Mouse (Mus musculus): Measurements from ENCODE around the gene Mgp. TPM values are rescaled to one million over a fixed set of nuclear protein-coding genes. Genes with fewer than 3 reads are reported as not detected.

The Mgp gene
- total RNA-seq, 2 experiments from 2014 or later = 112 to 171 TPM

DNA sequence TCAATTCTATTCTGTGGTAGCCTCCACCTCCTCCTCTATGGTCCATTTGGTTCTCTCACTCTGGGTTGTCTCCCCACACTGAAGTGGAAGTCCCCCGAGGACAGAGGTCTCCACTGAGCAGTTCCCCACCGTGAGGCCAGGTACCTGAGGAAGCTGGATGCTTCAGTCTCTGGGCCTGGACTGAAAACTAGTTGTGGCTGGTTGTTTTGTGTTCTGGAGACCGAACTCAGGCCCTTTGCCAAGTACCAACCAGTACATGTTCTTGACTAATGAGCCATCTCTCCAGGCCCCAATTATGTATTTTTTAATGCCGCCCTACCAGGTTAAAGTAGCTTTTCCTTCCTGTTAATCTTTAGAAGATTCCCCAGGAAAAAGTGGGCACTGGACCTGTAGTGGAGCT is 23.3 kb downstream of the Mgp start:
- DNase-seq = no peak

DNA sequence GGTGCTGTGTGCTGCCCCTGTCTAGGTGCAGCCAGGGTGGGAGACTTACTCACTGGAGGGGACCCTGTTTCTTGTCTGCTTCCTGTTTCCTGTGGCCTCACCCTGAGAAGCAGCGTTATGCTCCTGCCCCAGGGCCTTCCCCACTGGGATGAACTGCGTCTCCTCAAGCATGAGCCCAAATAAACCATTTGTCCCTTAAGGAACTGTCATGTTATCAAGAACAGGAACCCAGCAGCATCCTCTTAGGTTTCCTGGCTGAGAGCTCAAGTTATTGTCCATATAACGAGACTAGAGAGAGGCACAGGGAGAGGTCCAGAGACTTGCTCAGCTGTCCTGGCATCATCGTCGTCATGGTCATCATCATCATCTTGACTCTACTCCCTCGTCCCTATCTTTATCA is 25.4 kb downstream of the Mgp start:
- no peak for DNase-seq

DNA sequence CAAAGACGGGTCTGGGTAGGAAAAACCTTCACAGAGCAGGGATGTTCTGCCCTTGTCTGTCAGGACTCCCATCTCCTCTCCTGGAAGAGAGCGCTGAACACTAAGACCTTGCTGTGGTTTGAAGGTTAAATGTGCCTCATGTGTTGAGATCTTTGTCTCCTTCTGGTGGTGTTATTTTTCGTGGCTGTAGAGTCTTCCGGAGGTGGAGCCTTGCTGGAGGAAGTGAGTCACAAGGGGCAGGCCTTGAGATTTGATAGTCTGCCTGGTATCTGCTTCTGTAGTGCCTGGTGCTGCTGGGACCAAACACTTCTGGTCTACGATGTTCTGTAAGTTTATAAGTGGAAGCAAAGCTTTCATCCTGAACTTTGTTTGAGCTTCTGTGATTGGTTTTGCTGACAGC is 26.7 kb downstream of the Mgp start:
- no peak for DNase-seq

DNA sequence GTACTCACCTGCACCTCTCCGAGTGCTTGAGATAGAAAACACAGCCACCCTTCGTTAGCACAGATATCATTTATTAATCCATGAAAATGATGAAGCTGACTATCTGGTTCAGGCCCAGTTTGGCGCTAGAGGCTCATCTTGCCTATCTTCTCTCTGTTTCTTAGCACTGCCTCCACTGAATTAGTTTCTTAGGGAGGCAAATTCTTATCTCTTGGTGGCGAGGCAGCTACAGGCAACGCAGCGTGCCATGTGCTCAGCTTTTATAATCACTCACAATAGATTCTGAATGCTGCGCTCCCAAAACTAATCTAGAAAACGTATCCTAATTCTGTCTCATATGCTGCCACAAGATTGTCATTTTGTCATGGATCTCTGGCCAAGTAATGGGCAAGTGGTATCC is 27.2 kb downstream of the Mgp start:
- DNase-seq = no peak

DNA sequence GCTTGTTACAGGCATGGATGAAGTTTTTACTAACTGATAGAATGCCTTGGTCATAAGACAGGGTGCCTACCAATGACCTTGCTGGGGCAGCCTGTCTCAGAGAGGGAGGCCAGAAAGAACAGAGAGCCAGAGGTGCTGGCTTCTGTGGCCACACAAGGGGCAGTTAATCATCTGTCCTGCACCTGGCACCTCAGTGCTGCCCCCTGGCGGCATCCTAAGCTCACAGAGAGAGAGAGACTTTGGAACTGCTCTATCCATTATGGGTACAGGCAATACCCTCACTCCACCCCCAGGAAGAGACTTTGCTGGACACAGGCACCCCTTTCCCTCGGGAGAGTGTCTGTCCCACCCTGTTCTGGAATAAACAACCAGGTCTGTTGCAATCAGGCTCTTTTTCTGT is 27.8 kb downstream of the Mgp start:
- DNase-seq = peak; percentile 70

DNA sequence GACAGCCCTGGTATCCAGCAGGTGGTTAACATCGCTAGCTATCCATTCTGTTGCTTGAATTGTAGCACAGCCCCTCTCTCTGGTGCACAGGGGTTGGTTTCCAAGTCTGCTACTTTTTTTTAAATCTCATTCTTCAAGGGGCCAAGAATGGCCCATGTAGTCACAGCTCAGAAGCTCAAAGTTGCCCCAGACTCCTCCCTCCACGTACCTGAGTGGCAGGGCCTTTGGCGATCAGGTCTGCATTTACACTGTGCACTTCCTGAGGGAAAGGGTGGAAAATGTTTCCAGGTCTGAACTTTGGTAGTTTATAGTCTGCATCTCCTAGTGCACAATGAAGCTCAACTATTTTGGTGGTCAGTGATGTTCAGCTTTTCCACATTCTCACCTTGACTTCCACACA is 28.4 kb downstream of the Mgp start:
- DNase-seq = no peak

DNA sequence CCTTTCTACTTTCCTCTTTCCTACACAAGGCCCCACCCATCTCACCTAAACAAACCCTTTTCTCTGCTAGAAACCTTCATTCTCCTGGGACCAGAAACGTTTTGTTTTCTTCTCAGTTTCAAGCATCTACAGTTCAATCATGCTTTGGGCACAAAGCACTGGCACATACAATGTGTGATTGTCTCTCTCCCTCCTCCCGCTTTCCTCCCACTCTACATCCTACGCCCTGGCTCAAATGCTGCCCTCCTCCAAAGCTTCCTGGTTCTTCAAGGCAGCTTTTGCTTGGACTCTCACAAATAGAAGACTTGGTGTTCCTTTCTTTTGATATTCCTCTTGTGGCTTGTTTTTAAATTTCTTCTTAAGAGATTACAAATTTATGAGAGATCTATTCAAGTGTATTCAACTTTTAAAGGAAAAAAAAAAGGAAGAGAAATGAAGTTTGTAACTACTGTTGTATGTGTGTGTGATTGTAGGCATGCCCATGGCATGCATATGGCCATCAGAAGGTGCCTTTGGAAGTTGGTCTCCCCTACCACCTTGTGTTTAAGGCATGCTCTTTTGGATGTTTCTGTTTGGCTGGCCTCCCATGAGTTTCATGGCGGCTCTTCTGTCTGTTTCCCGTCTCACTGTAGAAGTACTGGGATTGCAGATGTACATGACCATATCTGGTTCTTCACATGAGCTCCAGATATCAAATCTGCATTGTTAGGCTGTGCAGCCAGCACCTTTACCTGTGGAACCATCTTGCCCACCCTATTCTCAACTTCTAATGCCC is 29.7 kb downstream of the Mgp start:
- DNase-seq = no peak

DNA sequence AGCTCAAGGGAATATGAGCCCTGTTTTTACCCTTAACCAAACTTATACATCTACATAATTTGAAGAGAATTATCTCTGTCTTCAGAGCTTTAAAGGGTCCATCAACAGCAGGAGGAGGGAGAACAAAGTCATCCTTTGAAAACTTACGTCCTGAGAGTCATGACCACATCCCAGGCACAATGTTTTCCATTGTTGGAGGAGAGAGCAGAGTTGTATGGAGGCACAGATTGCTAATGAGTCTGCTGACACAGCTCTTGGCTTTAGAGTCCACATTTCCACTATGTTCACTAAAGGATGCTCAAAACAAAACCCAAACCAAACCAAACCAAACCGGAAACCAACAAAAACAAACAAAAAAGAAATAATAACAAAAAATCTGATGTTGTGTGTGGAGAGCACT is 30.7 kb downstream of the Mgp start:
- DNase-seq = no peak

DNA sequence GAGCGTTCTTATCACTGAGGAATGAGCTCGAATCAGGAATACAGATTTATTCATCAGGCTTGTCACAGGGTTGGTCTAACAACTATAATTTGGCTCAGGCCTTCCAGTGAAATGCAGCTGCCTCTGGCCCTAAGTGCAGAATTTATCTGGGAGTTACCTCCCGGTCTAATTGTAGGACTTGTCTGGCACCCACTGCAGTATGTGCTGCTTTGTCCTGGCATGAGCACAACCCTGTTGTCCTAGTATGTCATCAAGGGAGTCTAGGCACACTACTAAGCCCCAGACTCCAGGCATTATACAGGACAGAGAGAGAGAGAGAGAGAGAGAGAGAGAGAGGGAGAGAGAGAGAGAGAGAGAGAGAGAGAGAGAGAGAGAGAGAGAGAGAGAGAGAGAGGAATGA is 38.3 kb downstream of the Mgp start:
- DNase-seq = no peak

DNA sequence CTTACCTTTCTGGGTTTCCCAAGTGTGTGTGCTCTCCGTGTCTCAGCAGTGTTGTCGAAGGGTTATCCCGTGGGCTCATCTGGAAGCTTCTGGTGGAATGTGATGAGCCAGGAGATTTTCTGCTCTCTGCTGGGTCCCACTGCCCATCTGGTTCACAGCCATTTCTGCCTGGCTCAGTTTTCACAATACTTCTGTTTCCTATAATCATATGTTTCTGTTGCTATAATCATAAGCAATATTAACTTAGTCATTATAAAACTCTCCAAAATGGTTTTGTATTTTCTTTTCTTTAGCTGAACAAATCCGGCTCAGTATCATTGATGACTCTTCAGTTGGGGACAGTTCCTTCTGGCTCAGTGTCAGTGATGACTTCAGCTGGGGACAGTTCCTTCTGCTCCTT is 40.3 kb downstream of the Mgp start, which contains the start of gene Smco3:
Gene Smco3, minus strand, starts transcription at position 101 of the 400 bp plus-strand sequence.
- no peak for DNase-seq

DNA sequence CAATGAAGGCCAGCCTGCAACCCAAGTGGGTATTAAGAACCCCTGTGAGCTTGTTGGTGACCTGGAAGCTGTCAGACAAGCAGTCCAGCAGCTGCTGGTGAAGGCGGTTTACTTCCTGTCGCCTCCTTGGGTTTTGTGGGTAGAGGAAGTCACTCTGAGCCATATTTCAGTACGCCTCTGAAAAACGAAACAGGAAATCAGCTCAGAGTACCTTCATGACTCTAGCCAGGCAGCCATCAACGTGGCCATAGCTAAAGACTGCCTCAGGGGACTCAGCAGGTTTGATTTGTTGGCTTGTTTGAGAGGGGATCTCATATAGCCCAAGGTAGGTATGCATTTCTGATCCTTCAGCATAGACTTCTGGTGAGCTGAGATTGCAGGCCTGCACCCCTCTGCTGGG is 43.9 kb downstream of the Mgp start:
- no peak for DNase-seq

DNA sequence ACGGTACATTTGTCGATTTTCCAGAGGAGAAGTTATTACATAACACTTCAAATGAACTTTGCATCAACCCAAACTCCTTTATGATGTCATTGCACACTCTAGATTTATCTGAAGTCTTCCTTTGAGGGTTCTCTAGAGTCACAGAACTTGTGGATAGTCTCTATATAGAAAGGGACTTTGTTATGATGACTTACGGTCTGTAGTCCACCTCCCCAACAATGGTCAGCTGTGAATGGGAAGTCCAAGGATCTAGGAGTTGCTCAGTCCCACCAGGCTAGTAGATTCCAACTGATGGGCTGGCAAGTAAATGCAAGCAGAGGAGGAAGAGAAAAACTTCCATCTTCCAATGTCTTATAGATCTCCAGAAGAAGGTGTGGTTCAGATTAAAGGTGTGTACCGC is 46.9 kb downstream of the Mgp start:
- DNase-seq = no peak

DNA sequence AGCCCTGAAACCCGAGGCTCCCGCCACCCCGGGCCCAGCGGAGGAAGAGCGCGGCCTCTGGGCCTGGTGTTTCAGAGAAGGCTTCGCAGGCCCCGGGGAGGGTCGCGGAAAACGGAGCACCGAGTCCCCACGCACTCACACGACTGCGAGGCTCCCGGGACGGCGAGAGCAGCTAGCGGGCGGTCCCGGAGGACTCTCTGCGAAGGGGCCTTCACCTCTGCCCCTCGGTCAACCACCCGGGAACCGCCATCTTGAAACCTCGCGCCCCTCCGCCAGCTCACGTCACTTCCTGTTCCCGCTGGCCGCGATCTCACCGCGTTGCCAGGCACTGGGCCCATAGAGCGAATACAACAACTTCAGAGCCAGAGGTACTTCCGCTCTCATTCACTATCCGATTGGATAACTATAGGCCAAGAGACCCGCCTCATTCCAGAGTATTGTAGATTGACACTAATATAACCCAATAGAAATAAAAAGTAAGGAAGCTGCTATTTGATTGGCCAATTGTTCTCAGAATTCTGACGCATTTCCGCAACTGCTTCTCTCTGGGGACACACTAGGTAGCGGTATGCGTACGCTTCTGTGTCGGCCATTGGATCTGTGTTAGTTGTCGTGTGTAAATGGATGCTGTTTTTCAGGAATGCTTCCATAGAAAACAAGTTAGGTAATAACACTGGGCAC is 47.6 kb downstream of the Mgp start, which contains the start of gene Wbp11:
Gene Wbp11, minus strand, starts transcription at position 353 of the 681 bp plus-strand sequence.
- DNase-seq = peak; percentile 94

DNA sequence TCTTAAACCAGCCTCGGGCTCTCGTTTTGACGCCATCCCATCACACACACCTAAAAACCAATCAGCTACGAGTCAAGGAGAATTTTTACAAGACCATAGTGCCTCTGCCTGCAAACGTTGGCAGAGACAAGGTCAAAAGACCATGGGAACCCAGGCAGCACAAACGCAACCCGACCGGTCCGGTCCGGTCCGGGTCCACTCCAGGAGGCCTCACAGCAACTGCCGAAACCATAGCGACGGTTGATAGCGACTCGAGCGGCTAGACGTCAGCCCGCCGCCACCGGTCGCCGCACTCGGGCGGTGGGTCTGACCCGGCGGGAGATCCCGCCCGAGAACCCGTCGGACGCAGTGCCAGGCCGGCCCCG is 48.1 kb downstream of the Mgp start, which contains the start of gene BC049715:
Gene BC049715, plus strand, starts transcription at position 111 of the 365 bp plus-strand sequence.
- no peak for DNase-seq

DNA sequence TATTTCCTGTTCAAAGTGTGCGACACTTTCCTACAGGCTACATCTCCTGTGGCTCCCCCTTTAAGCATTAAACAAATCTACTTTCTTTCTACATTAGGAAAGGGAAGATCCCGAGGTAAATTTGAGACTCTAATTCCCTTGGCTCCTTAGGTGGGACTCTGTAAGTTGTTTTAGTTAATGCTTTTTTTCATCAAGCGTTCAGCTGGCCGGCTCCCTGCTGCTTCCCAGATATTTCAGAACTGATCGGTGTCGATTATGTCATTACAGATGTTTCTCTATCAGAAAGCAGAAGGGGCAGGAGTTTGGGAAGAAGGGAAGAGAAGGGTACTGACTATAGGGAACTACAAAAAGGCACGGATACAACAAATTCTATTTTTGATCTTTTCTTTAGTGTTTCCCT is 48.5 kb downstream of the Mgp start:
- no peak for DNase-seq

DNA sequence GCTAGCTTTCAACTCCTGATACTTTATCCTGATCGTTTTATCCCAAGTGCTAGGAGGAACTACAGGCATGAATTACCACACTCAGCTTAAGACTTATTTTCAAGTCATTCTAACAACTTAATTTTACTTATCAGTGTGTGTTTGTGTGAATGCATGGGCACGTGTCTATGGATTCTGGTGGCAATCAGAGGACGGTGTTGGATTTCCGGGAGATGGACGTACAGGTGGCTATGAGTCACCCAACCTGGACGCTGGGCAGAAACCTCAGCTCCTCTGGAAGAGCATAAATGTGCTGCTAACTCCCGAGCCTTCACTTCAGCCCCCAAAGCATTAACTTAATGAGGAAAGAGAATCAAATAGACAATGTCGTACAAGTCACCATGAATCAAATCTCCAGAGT is 50.6 kb downstream of the Mgp start:
- no peak for DNase-seq

Other genes starting within 250 kb of the Mgp start
- 10 to 100 TPM; 15.4 to 16.4 TPM for gene Plbd1, start 213.9 kb downstream of the Mgp start, total RNA-seq (2021)
- not detected for gene Gucy2c, start 94.1 kb downstream of the Mgp start, total RNA-seq (2021)
- 10 to 100 TPM; 19.9 to 21.8 TPM for gene Hist4h4, start 71.4 kb downstream of the Mgp start, total RNA-seq (2021)
- gene H2afj, start 67.6 kb downstream of the Mgp start, total RNA-seq (2021) = 10 to 100 TPM; 16.3 to 17.6 TPM
- gene BC049715, start 48.2 kb downstream of the Mgp start, total RNA-seq (2021) = under 1 TPM; 0.38 to 0.65 TPM
- 10 to 100 TPM; 64.9 to 69.1 TPM for gene Wbp11, start 47.6 kb downstream of the Mgp start, total RNA-seq (2021)
- gene Smco3, start 40.4 kb downstream of the Mgp start, total RNA-seq (2021) = 1 to 10 TPM in 1 of 2 experiments, under 1 TPM in 1; 0.77 to 1.7 TPM
- under 1 TPM; 0.72 to 0.75 TPM for gene Art4, start 18.1 kb downstream of the Mgp start, total RNA-seq (2021)
- under 1 TPM; 0.21 to 0.29 TPM for gene Erp27, start 46.4 kb upstream of the Mgp start, total RNA-seq (2021)
- not detected for gene Pde6h, start 48.0 kb upstream of the Mgp start, total RNA-seq (2021)
- gene Arhgdib, start 66.1 kb upstream of the Mgp start, total RNA-seq (2021) = 10 to 100 TPM; 17.9 to 23.9 TPM

Data from gastrocnemius, postnatal 10 days (tissue).